18 mouse cellular contexts compared by ENCODE assay signal in the genomic region with DNA sequence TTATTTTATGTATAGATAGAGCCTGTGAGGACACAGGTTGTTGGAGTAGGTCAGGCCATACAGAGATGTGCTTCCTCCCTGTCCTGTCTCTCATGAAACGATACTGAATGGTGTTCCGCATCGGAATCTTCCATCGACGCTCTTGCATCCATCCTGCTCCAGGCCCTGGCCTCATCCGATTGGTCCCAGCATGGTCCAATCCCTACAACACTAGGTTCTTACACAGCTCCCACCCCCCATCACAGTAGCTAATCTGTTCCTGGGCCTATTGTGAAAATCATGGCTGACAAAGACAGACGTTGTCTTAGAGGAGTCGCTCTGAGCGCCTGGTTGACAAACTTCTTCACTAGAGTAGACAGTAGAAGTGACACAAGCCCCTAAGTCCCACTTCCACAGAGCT. TPM values are rescaled to one million over a fixed set of nuclear protein-coding genes. Genes with fewer than 3 reads are reported as not detected.
DNase-seq lines count a peak whose midpoint lies in the region; TF ChIP-seq lines count a peak whose summit lies in the region.
"Had no signal": no experiment of that assay in that cellular context is flagged by ENCODE, and none has a peak within 500 bp of the region (broad histone marks: within the 10 kb centered on the region; RNA-seq: fewer than 3 reads in every experiment).

No protein-coding gene starts in this region.

- no peak for TF ChIP-seq CTCF in layer of hippocampus, adult 2 months (conservative IDR thresholded peaks at IDR 0.05)

- no peak for DNase-seq in layer of hippocampus, adult 2 months (ENCODE audit: low spot score in 2 of 2)
- no peak for DNase-seq in layer of hippocampus, adult 8-10 months (ENCODE audit: low spot score in 2 of 2)
- DNase-seq in R1 (ENCODE audit: low read depth, low spot score): peak; percentile 41
- no peak for DNase-seq in thymus, postnatal 36 days
- DNase-seq in ovary, adult 18-20 months (ENCODE audit: low spot score): no peak
- DNase-seq: adrenal gland, adult 2 months; adrenal gland, postnatal 10 days; adrenal gland, postnatal 25 days; cerebellum, adult 11-12 months; cerebellum, adult 2 months; cerebellum, adult 9-10 months; cerebellum, postnatal 10 days; cerebellum, postnatal 25 days had no signal

- 0 out of 2 replicates have a peak overlapping the region, but pooled peaks have one; percentile 14 for H3K27ac ChIP-seq in layer of hippocampus, adult 2 months
- H3K27ac ChIP-seq: embryonic facial prominence, embryonic 13.5 days; embryonic facial prominence, embryonic 15.5 days; forebrain, embryonic 10.5 days; forebrain, embryonic 12.5 days had no signal

- no peak overlapping the region for H3K4me3 ChIP-seq in layer of hippocampus, adult 2 months
- H3K4me3 ChIP-seq: embryonic facial prominence, embryonic 13.5 days; embryonic facial prominence, embryonic 15.5 days; erythroblast, embryonic 14.5 days; forebrain, embryonic 10.5 days; forebrain, embryonic 12.5 days had no signal

RNA-seq across cellular contexts. Expression of a gene that starts 13.7 kb away (rescaled TPM):
- 10 to 100 TPM; 53.5 to 55.0 TPM for total RNA-seq in layer of hippocampus, adult 2 months (2021)
- 10 to 100 TPM; 50.7 to 64.1 (median 56.9) TPM for total RNA-seq in layer of hippocampus, adult 8-10 months (2022)
